In genomic region chr2:130919062-130919593, GRCm38 (mm10) we compare ENCODE assay signal across 16 mouse cellular contexts.
"Had no signal": no experiment of that assay in that cellular context is flagged by ENCODE, and none has a peak within 500 bp of the region (broad histone marks: within the 10 kb centered on the region; RNA-seq: fewer than 3 reads in every experiment).

No protein-coding gene starts in this region.

- DNase-seq: lung, adult 2 months; lung, postnatal 14 days; lung, postnatal 36 days; right cerebral cortex, postnatal 14 days; thymus, adult 2 months; thymus, postnatal 25 days; thymus, postnatal 4 days had no signal

- H3K36me3 ChIP-seq: lung, embryonic 15.5 days; midbrain, embryonic 12.5 days; midbrain, embryonic 15.5 days; neural tube, embryonic 12.5 days; stomach, embryonic 15.5 days had no signal

- H3K4me3 ChIP-seq: lung, embryonic 15.5 days; megakaryocyte, embryonic 14.5 days; midbrain, embryonic 12.5 days; midbrain, embryonic 15.5 days; neural tube, embryonic 12.5 days; stomach, embryonic 15.5 days had no signal

- H3K4me1 ChIP-seq: lung, embryonic 15.5 days; midbrain, embryonic 15.5 days; stomach, embryonic 15.5 days had no signal

- H3K27ac ChIP-seq: lung, embryonic 15.5 days; macrophage; midbrain, embryonic 12.5 days; midbrain, embryonic 15.5 days; neural tube, embryonic 12.5 days; stomach, embryonic 15.5 days; stomach, postnatal 0 days had no signal

- H3K4me2 ChIP-seq: lung, embryonic 15.5 days; midbrain, embryonic 12.5 days; midbrain, embryonic 15.5 days; neural tube, embryonic 12.5 days; stomach, embryonic 15.5 days had no signal

- H3K9ac ChIP-seq: lung, embryonic 15.5 days; midbrain, embryonic 12.5 days; midbrain, embryonic 15.5 days; neural tube, embryonic 12.5 days; stomach, embryonic 15.5 days had no signal

- H3K27me3 ChIP-seq: lung, embryonic 15.5 days; megakaryocyte, embryonic 14.5 days; midbrain, embryonic 12.5 days; midbrain, embryonic 15.5 days; neural tube, embryonic 12.5 days; stomach, embryonic 15.5 days had no signal

- H3K9me3 ChIP-seq: lung, embryonic 15.5 days; megakaryocyte, embryonic 14.5 days; midbrain, embryonic 12.5 days; midbrain, embryonic 15.5 days; neural tube, embryonic 12.5 days; stomach, embryonic 15.5 days had no signal

- ATAC-seq: lung, postnatal 0 days; midbrain, embryonic 15.5 days had no signal
